Mouse (Mus musculus) liver, embryonic 14.5 days (tissue): ENCODE measurements around the gene Agpat4.

Experiments used
- CTCF ChIP-seq: IDR thresholded peaks from 2 replicates; pipeline ENCODE4 v1.5.1; 2016; ENCODE audit warnings: antibody characterized with exemption, low read depth, control low read depth
- EP300 ChIP-seq: IDR thresholded peaks from 2 replicates; pipeline ENCODE4 v1.6.1; 2016; ENCODE audit warnings: antibody characterized with exemption, low read depth

GRCm38 (mm10) chr17:12118131-12118530, 373 bp upstream of the Agpat4 start:
- TF ChIP-seq CTCF (no peak), EP300 (no peak)
